Mouse (Mus musculus) c-Kit-positive CD71-negative TER-119-negative erythroid progenitor cells, embryonic 14.5 days (primary cell): Measurements from ENCODE around the gene Klc3.

Experiments used
- DNase-seq: peaks from one replicate; pipeline ENCODE4 v3.0.0-alpha.2; 2013; ENCODE audit warnings: low read depth

Gene Klc3

GRCm38 (mm10) chr7:19409753-19410152 is 5.8 kb upstream of the Klc3 start:
- DNase-seq: no peak

GRCm38 (mm10) chr7:19405417-19405816 is 1.5 kb upstream of the Klc3 start:
- DNase-seq: peak; percentile 79

DNA sequence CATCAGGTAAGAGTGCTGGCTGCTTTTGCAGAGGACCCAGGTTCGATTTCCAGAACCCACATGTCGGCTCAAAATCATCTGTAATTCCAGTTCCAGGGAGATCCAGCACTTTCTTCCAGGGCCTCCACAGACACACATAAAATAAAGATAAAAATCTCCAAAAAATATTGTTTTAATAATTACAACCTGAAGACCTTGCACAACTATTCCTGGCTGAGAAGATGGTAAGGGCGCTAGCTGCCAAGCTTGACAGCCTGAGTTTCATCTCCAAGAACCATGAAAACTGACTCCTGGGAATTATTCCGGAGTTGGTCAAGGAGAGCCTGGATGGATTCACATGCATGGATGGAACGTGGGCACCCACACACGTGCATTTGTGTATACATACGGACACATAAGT is 572 bp upstream of the Klc3 start, which contains the start of gene Ckm:
Gene Ckm, plus strand, starts transcription at position 301 of the 400 bp plus-strand sequence.
- no peak for DNase-seq

DNA sequence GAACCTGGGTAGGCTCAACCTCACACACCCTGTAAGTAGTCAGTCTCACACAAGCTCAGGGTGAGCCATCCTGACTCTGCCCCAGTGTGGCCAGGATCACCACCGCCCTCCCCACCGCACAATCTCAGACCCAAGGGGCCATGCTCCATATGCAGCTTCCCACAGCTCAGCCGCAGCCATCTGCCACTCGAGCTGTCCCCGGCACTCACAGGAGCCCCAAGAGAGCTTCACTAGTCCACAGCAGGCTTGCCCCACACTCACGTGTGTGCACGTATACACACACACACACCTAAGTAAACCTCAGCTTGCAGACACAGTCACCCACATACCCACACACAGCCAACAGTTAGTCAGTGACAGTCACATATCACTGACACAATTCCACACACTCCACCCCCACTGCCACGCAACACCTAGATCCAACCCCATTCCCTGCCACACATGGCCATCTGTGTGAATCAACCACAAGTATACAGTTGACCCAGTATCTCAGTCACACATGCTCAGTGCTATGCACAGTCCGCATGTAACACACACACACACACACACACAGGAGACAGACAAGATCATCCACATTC is 1.3 kb downstream of the Klc3 start:
- DNase-seq: no peak

- no peak for DNase-seq
These were observed 3.0 kb downstream of the Klc3 start for GRCm38 (mm10) chr7:19400946-19401345.

DNA sequence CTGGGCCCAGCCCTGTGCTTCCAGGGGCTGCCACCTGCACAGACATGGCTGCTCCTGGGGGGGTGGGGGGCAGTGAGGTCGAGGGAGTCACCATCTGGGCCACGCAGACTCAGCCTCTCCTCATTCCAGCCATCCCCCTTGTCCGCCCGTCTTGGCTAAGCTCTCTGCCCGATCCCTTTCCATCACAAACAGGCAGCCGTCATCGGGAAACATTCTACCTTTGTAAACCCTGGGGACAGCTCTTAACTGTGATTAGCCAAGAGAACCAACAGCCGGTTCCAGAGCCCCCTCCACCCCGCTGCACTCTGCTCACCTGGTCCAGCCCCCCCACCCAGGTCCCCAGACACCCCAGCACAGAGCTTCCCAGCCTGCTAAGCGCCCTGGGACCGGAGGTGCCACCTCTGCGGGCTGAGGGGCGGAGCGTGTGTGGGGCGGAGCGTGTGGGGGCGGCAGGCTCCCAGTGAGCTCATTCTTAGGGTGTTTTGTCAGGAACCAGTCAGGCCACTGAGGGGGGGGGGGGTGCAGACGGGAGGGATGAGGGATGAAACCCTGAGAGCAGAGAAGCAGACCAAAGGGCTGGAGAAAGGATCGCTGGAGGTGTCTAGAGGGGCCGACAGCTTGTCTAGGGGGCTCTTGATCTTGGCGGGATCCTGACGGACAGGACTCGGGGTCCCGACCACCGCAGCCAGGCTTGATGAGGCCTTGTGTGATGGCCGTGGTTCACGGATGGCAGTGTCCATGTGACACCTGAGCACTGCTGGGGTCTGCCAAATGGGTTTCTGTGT is 4.2 kb downstream of the Klc3 start:
- no peak for DNase-seq

GRCm38 (mm10) chr7:19394484-19394883 is 9.4 kb downstream of the Klc3 start:
- no peak for DNase-seq

GRCm38 (mm10) chr7:19388699-19389413 is 15.0 kb downstream of the Klc3 start:
- no peak for DNase-seq

DNA sequence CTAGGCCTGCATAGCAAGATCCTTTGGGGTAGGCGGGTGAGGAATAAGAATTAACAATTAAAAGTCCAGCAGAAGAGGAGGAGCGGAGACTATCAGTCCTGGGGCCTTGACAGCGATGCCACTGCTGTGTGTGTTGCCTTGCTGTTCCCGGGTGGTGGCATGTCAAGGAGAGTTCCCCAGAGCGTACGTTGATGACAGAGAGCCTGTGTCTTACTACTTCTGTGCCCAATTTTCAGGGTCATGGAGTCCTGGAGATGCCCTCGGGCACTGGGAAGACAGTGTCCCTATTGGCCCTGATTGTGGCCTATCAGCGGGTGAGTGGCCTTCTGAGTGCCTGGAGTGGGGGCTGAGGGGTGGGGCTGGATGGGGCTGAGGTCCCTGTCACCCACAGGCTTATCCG is 20.2 kb downstream of the Klc3 start:
- no peak for DNase-seq

GRCm38 (mm10) chr7:19382166-19382541 is 21.8 kb downstream of the Klc3 start:
- DNase-seq: no peak

- peak; percentile 100 for DNase-seq
These were observed 22.3 kb downstream of the Klc3 start, which contains the start of gene Ercc2 for GRCm38 (mm10) chr7:19381377-19382165. Ercc2 (plus strand) TSS chr7:19382010.

- no peak for DNase-seq
These were observed 25.9 kb downstream of the Klc3 start for GRCm38 (mm10) chr7:19378049-19378448.

GRCm38 (mm10) chr7:19376019-19376418 is 27.9 kb downstream of the Klc3 start:
- DNase-seq: no peak

- DNase-seq: no peak
These were observed 28.5 kb downstream of the Klc3 start for GRCm38 (mm10) chr7:19375368-19375767.

DNA sequence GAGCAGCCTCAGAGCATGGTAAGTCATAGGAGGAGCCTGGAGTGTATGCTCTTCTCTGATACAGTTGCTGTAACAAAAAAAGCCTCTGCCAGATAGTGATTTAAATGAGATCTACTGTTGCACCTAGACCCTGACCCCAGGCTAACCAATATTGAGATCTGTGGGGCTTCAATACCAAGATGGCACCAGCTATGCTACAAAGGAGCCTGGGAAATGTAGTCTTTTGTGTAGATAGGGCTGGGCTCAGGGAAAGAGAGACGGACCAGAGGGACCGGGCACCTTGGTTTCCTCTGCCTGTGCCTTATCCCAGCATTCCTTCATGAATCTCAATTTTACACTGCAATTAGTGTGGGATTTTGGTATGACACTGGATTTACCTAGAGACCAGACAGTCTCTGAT is 30.5 kb downstream of the Klc3 start:
- DNase-seq: no peak

DNA sequence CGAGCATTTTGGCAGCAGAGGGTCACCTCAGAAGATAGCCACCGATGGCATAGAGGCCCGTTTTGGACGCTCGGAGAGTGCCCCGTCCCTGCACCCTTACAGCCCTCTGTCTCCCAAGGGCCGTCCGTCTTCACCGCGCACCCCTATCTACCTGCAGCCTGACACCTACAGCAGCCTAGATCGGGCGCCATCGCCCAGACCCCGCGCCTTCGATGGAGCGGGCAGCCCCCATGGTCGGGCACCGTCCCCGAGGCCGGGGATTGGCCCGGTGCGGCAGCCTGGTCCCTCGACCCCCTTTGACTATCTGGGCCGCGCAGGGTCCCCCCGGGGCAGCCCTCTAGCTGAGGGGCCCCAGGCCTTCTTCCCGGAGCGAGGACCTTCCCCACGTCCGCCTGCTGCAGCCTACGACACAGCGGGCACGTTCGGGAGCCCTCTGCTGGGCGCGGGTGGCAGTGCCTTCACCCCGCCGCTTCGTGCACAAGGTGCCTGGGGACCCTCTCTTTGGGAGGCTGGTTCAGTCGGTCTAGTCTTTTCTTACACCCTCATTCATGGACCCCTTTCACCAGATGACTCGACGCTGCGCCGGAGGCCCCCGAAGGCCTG is 34.0 kb downstream of the Klc3 start:
- no peak for DNase-seq

DNA sequence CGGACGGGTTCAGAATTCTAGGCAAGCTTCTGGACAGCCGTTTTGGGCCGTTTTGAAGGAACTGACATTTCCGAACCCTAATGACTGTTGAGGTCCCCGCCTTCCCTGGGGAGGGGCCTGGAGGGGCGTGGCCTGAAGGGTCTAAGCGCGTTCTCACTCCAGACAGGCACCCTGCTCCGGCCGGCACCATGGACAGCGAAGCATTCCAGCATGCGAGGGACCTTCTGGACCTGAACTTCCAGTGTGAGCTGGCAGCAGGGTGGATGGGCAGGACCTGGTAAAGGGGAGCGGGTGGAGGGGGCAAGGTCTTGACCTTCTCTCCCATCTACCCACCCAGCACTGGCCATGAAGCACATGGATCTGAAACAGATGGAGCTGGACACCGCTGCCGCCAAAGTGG is 35.5 kb downstream of the Klc3 start:
- DNase-seq: no peak

DNA sequence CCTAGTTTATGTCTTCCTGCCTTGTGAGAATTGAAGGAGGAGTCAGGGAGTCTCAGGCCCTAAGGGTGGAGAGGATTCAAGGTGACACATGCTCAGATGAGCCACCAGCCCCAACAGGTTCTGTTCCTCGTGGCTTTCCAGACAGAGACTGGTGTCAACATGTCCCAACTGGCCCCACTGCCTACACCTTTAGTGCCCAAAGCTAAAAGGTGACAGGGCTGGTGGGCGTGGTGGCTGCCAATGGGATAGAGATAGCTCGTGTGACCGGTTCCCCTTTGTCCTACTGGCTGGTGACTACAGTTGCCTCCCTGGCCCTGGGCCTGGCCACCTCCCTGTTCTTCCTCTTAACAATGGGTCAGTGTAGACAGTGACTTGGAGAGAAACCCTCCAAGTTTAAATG is 38.5 kb downstream of the Klc3 start:
- no peak for DNase-seq

DNA sequence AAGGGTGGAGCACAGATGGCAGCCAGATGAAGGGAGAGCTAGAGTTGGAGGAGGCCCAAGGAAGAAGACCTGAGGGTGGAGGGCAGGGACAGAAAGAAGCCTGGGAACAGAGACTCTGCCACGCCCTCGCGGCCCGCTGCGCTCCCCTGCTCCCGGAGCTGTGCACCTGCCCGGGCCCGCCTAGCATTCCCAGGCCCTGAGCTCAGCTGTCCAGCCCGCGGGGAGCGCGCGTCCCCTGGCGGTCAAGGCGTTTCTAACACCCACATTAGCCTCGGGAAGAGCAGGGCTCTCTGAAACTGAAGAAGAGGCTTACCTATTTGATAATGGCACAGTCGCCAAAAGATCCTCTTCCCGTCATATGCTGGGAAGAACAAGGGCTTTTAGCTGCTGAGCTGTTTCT is 40.0 kb downstream of the Klc3 start:
- no peak for DNase-seq

GRCm38 (mm10) chr7:19362276-19362675 is 41.6 kb downstream of the Klc3 start:
- no peak for DNase-seq

- DNase-seq: peak; percentile 86
These were observed 42.2 kb downstream of the Klc3 start for GRCm38 (mm10) chr7:19361720-19362119.

GRCm38 (mm10) chr7:19360944-19361343 is 43.0 kb downstream of the Klc3 start:
- DNase-seq: peak; percentile 84
